Mouse (Mus musculus) small intestine, adult 10 weeks (tissue): ENCODE measurements around the gene Mcat. TPM values are rescaled to one million over a fixed set of nuclear protein-coding genes. Genes with fewer than 3 reads are reported as not detected.

ENCODE experiments used
- polyA plus RNA-seq: library from polyadenylated mRNA; stranded (reverse); fragments of 350-450 nt; fragmentation: Illumina TruSeq; extraction: RNeasy Lipid Tissue Mini Kit (QIAGEN cat#74804); gene quantifications from one replicate; pipeline ENCODE4 v1.2.3, GENCODE M21; 2014; ENCODE audit warnings: low replicate concordance

Mcat gene
- 0.37 TPM for polyA plus RNA-seq

GRCm38 (mm10) chr15:83563327-83563856 lies at the start of gene Mcat, which contains the start of gene Tspo:
Gene Mcat (minus strand): TSS chr15:83563787.
Gene Tspo (plus strand): TSS chr15:83563592.

GRCm38 (mm10) chr15:83594513-83595363 lies 31.2 kb upstream of the Mcat start, which contains the start of gene Ttll12:
Gene Ttll12 (minus strand): TSS chr15:83595157.

GRCm38 (mm10) chr15:83526424-83527091 lies 37.0 kb downstream of the Mcat start, which contains the start of gene Bik:
Gene Bik (plus strand): TSS chr15:83526862.

GRCm38 (mm10) chr15:83510805-83511405 lies 52.7 kb downstream of the Mcat start, which contains the start of gene Ttll1:
Gene Ttll1 (minus strand): TSS chr15:83510893.

Other genes with a start within 250 kb of the Mcat start
- gene Arfgap3, start 213.5 kb downstream of the Mcat start, polyA plus RNA-seq = 45.9 TPM
- 28.1 TPM for gene Pacsin2, start 99.2 kb downstream of the Mcat start, polyA plus RNA-seq
- gene Ttll1, start 52.9 kb downstream of the Mcat start, polyA plus RNA-seq = 0.78 TPM
- not detected for gene Bik, start 36.9 kb downstream of the Mcat start, polyA plus RNA-seq
- gene Tspo, start 195 bp downstream of the Mcat start, polyA plus RNA-seq = not detected
- gene Ttll12, start 31.4 kb upstream of the Mcat start, polyA plus RNA-seq = 0.45 TPM
- 0.37 TPM for gene Scube1, start 161.2 kb upstream of the Mcat start, polyA plus RNA-seq
- not detected for gene Mpped1, start 215.7 kb upstream of the Mcat start, polyA plus RNA-seq